Comparison of ENCODE assay signal across 20 mouse cellular contexts in the genomic region with DNA sequence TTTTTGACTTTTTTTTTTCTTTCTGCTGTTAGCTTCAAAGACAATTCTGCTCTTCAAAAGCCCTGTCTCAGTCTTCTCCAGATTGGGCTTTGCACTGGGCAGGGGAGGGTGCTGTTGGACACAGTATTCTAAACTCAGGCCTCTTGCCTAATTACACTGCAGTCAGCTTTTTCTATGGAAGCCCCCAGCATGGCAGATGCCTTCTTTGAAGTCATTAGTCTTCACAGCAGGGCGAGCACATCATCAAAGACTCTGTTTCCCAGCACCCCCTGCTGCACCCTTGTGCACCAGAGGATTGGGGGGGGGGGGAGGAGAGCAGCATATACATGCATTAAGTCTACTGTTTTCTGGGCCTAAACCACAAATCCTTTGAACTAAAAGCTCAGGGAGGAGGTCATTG.
DNase-seq lines count a peak whose midpoint lies in the region; ATAC-seq and TF ChIP-seq lines count a peak whose summit lies in the region.
"Had no signal": no experiment of that assay in that cellular context is flagged by ENCODE, and none has a peak within 500 bp of the region (broad histone marks: within the 10 kb centered on the region; RNA-seq: fewer than 3 reads in every experiment).

No protein-coding gene starts in this region.

- 19% methylated on average over 1 of the region's 1 CpGs for WGBS in forebrain, embryonic 10.5 days
- WGBS in forebrain, embryonic 15.5 days, result 8% methylated on average over 1 of the region's 1 CpGs
- WGBS in hindbrain, embryonic 16.5 days, result 8% methylated on average over 1 of the region's 1 CpGs
- 10% methylated on average over 1 of the region's 1 CpGs for WGBS in midbrain, embryonic 16.5 days

- H3K4me3 ChIP-seq in forebrain, embryonic 10.5 days, result no peak overlapping the region
- H3K4me3 ChIP-seq in forebrain, embryonic 15.5 days, result no peak overlapping the region
- no peak overlapping the region for H3K4me3 ChIP-seq in hindbrain, embryonic 16.5 days (ENCODE audit: low read length)
- H3K4me3 ChIP-seq in midbrain, embryonic 16.5 days (ENCODE audit: low read depth, low read length), result no peak overlapping the region
- H3K4me3 ChIP-seq: gastrocnemius, adult 2 months; neural tube, embryonic 13.5 days had no signal

- H3K27me3 ChIP-seq in forebrain, embryonic 10.5 days (ENCODE audit: poor library complexity, severe bottlenecking), result no peaks in the 10 kb centered on the region
- H3K27me3 ChIP-seq in forebrain, embryonic 15.5 days, result no peaks in the 10 kb centered on the region
- no peaks in the 10 kb centered on the region for H3K27me3 ChIP-seq in hindbrain, embryonic 16.5 days (replicated peaks; ENCODE audit: control insufficient read depth, insufficient read depth, low read length)
- H3K27me3 ChIP-seq in midbrain, embryonic 16.5 days (ENCODE audit: control insufficient read depth, insufficient read depth, low read depth, low read length), result no peaks in the 10 kb centered on the region
- H3K27me3 ChIP-seq: CH12.LX; neural tube, embryonic 13.5 days had no signal

- H3K9ac ChIP-seq in forebrain, embryonic 15.5 days (replicated peaks), result no peak overlapping the region
- no peak overlapping the region for H3K9ac ChIP-seq in hindbrain, embryonic 16.5 days (ENCODE audit: low read depth, low read length)
- no peak overlapping the region for H3K9ac ChIP-seq in midbrain, embryonic 16.5 days (ENCODE audit: low read depth, low read length)
- H3K9ac ChIP-seq: neural tube, embryonic 13.5 days had no signal

- H3K4me2 ChIP-seq in forebrain, embryonic 15.5 days (replicated peaks), result no peak overlapping the region
- no peak overlapping the region for H3K4me2 ChIP-seq in hindbrain, embryonic 16.5 days (ENCODE audit: low read length)
- H3K4me2 ChIP-seq in midbrain, embryonic 16.5 days (ENCODE audit: low read length), result no peak overlapping the region
- H3K4me2 ChIP-seq: neural tube, embryonic 13.5 days had no signal

- no peak for TF ChIP-seq CTCF in brain, embryonic 14.5 days (IDR thresholded peaks at IDR 0.05; ENCODE audit: borderline replicate concordance, extremely low read depth, insufficient read depth, insufficient read length)

- H3K4me1 ChIP-seq in forebrain, embryonic 10.5 days, result peaks cover 26% of the 10 kb centered on the region
- peaks cover 3% of the 10 kb centered on the region; the same call in 1 of the 2 replicates for H3K4me1 ChIP-seq in forebrain, embryonic 15.5 days
- no peaks in the 10 kb centered on the region for H3K4me1 ChIP-seq in hindbrain, embryonic 16.5 days (ENCODE audit: control insufficient read depth, insufficient read depth, low read depth, low read length)
- peaks cover 2% of the 10 kb centered on the region; the same call in 1 of the 2 replicates for H3K4me1 ChIP-seq in midbrain, embryonic 16.5 days (ENCODE audit: control insufficient read depth, insufficient read depth, low read length)

- no peak for TF ChIP-seq POLR2A in brain, embryonic 14.5 days (IDR thresholded peaks at IDR 0.05; ENCODE audit: borderline replicate concordance, extremely low read depth, insufficient read depth, insufficient read length, poor library complexity, severe bottlenecking)

- peak; percentile 38 for DNase-seq in forebrain, embryonic 10.5 days (ENCODE audit: extremely low spot score, low spot score)
- peak; percentile 73 for DNase-seq in brain, embryonic 14.5 days (ENCODE audit: low read depth)
- no peak for DNase-seq in layer of hippocampus, postnatal 25 days (ENCODE audit: extremely low spot score in 1 of 2, low spot score in 1 of 2)
- DNase-seq in urinary bladder, postnatal 14 days (ENCODE audit: low spot score), result no peak
- no peak for DNase-seq in thymus, postnatal 0 days (ENCODE audit: low spot score)
- DNase-seq: adrenal gland, adult 2 months; cerebellum, postnatal 36 days; gastrocnemius, adult 2 months; heart, adult 11 months; kidney, adult 2 months; kidney, postnatal 36 days; layer of hippocampus, adult 9-11 months; lung, adult 18-20 months; lung, postnatal 36 days; thymus, postnatal 4 days had no signal

- no peaks in the 10 kb centered on the region for H3K36me3 ChIP-seq in forebrain, embryonic 10.5 days (replicated peaks)
- H3K36me3 ChIP-seq in forebrain, embryonic 15.5 days, result peaks cover 7% of the 10 kb centered on the region; the same call in 1 of the 2 replicates
- 0 out of 2 replicates have a peak, but pooled peaks cover 3% of the 10 kb centered on the region for H3K36me3 ChIP-seq in hindbrain, embryonic 16.5 days (ENCODE audit: control insufficient read depth, insufficient read depth, low read length)
- peaks cover 5% of the 10 kb centered on the region for H3K36me3 ChIP-seq in midbrain, embryonic 16.5 days (ENCODE audit: control insufficient read depth, insufficient read depth, low read length)

- ATAC-seq in forebrain, embryonic 15.5 days (replicated peaks), result no peak
- ATAC-seq in hindbrain, embryonic 16.5 days, result peak; percentile 63
- ATAC-seq in midbrain, embryonic 16.5 days, result peak; percentile 80

- H3K9me3 ChIP-seq in forebrain, embryonic 10.5 days, result no peaks in the 10 kb centered on the region
- no peaks in the 10 kb centered on the region for H3K9me3 ChIP-seq in forebrain, embryonic 15.5 days
- no peaks in the 10 kb centered on the region for H3K9me3 ChIP-seq in hindbrain, embryonic 16.5 days (ENCODE audit: control insufficient read depth, low read length)
- H3K9me3 ChIP-seq in midbrain, embryonic 16.5 days (replicated peaks; ENCODE audit: control insufficient read depth, low read length, poor library complexity, severe bottlenecking), result no peaks in the 10 kb centered on the region
- H3K9me3 ChIP-seq: neural tube, embryonic 13.5 days had no signal

- H3K27ac ChIP-seq in forebrain, embryonic 10.5 days, result 0 out of 2 replicates have a peak overlapping the region, but pooled peaks have one; percentile 5
- H3K27ac ChIP-seq in forebrain, embryonic 15.5 days (replicated peaks), result no peak overlapping the region
- H3K27ac ChIP-seq in hindbrain, embryonic 16.5 days (ENCODE audit: low read depth, low read length), result no peak overlapping the region
- no peak overlapping the region for H3K27ac ChIP-seq in midbrain, embryonic 16.5 days (ENCODE audit: low read length)
- H3K27ac ChIP-seq: gastrocnemius, adult 2 months; neural tube, embryonic 13.5 days had no signal

Comparison
In these comparisons a context has a peak if more than half of its experiments do, and no peak if none do; other contexts are left out.
1. DNase-seq: peak in forebrain, embryonic 10.5 days (single experiment) and brain, embryonic 14.5 days (single experiment); none in layer of hippocampus, postnatal 25 days (0 of 2), urinary bladder, postnatal 14 days (single experiment) and thymus, postnatal 0 days (single experiment).